Mouse (Mus musculus): ENCODE measurements around the gene Acan. TPM values are rescaled to one million over a fixed set of nuclear protein-coding genes. Genes with fewer than 3 reads are reported as not detected.

The Acan gene
- polyA plus RNA-seq, 1 experiment from 2014 or later, result 0.04 TPM

GRCm38 (mm10) chr7:79058546-79058945 lies 5.3 kb downstream of the Acan start:
- no peak overlapping the region for H3K9ac ChIP-seq (ENCODE audit: low read length)
- 20% methylated on average over 2 of the region's 2 CpGs for WGBS
- ATAC-seq, result no peak

GRCm38 (mm10) chr7:79067466-79067865 lies 14.2 kb downstream of the Acan start:
- Histone ChIP-seq H3K9me3 (replicated peaks; ENCODE audit: control insufficient read depth, low read length) (no peaks in the 10 kb centered on the region), H3K4me1 (ENCODE audit: control insufficient read depth, insufficient read depth, low read length) (no peaks in the 10 kb centered on the region), H3K36me3 (ENCODE audit: control insufficient read depth, insufficient read depth, low read length) (no peaks in the 10 kb centered on the region), H3K4me2 (ENCODE audit: low read length) (no peak overlapping the region), H3K4me3 (ENCODE audit: low read depth, low read length) (no peak overlapping the region), H3K27me3 (replicated peaks; ENCODE audit: control insufficient read depth, insufficient read depth, low read length) (no peaks in the 10 kb centered on the region), H3K9ac (ENCODE audit: low read length) (no peak overlapping the region), H3K27ac (ENCODE audit: low read depth, low read length) (no peak overlapping the region)
- no peak for DNase-seq (ENCODE audit: low spot score)
- ATAC-seq, result no peak
- WGBS, result 72% methylated on average over 7 of the region's 7 CpGs

More at GRCm38 (mm10) chr7:79058546-79058945, 5.3 kb downstream of the Acan start:
- Histone ChIP-seq H3K27ac (ENCODE audit: low read depth, low read length) (no peak overlapping the region), H3K36me3 (ENCODE audit: control insufficient read depth, insufficient read depth, low read length) (no peaks in the 10 kb centered on the region), H3K4me3 (ENCODE audit: low read depth, low read length) (no peak overlapping the region), H3K27me3 (replicated peaks; ENCODE audit: control insufficient read depth, insufficient read depth, low read length) (peaks cover 19% of the 10 kb centered on the region), H3K9me3 (replicated peaks; ENCODE audit: control insufficient read depth, low read length) (no peaks in the 10 kb centered on the region), H3K4me1 (ENCODE audit: control insufficient read depth, insufficient read depth, low read length) (peaks cover 3% of the 10 kb centered on the region; the same call in 1 of the 2 replicates), H3K4me2 (ENCODE audit: low read length) (no peak overlapping the region)
- DNase-seq (ENCODE audit: low spot score), result no peak

- 57% methylated on average over 4 of the region's 4 CpGs for WGBS
These were observed 14.9 kb downstream of the Acan start for GRCm38 (mm10) chr7:79068231-79068630.

GRCm38 (mm10) chr7:79079212-79079611 lies 25.9 kb downstream of the Acan start:
- H3K4me1 ChIP-seq (ENCODE audit: control insufficient read depth, insufficient read depth, low read length), result no peaks in the 10 kb centered on the region
- no peak overlapping the region for H3K4me3 ChIP-seq (ENCODE audit: low read depth, low read length)
- DNase-seq (ENCODE audit: low spot score) (peak; percentile 39), ATAC-seq (no peak)
- WGBS, result 55% methylated on average over 3 of the region's 3 CpGs
- H3K27ac ChIP-seq (ENCODE audit: low read depth, low read length), result no peak overlapping the region
- H3K36me3 ChIP-seq (ENCODE audit: control insufficient read depth, insufficient read depth, low read length), result no peaks in the 10 kb centered on the region
- H3K9me3 ChIP-seq (replicated peaks; ENCODE audit: control insufficient read depth, low read length), result no peaks in the 10 kb centered on the region
- H3K4me2 ChIP-seq (ENCODE audit: low read length), result no peak overlapping the region
- H3K27me3 ChIP-seq (replicated peaks; ENCODE audit: control insufficient read depth, insufficient read depth, low read length), result no peaks in the 10 kb centered on the region
- no peak overlapping the region for H3K9ac ChIP-seq (ENCODE audit: low read length)

More at GRCm38 (mm10) chr7:79068231-79068630, 14.9 kb downstream of the Acan start:
- Histone ChIP-seq H3K36me3 (ENCODE audit: control insufficient read depth, insufficient read depth, low read length) (no peaks in the 10 kb centered on the region), H3K9ac (ENCODE audit: low read length) (no peak overlapping the region), H3K4me1 (ENCODE audit: control insufficient read depth, insufficient read depth, low read length) (no peaks in the 10 kb centered on the region), H3K27me3 (replicated peaks; ENCODE audit: control insufficient read depth, insufficient read depth, low read length) (no peaks in the 10 kb centered on the region), H3K27ac (ENCODE audit: low read depth, low read length) (no peak overlapping the region), H3K4me3 (ENCODE audit: low read depth, low read length) (no peak overlapping the region), H3K9me3 (replicated peaks; ENCODE audit: control insufficient read depth, low read length) (no peaks in the 10 kb centered on the region), H3K4me2 (ENCODE audit: low read length) (no peak overlapping the region)
- ATAC-seq, result no peak
- DNase-seq (ENCODE audit: low spot score), result no peak

- Histone ChIP-seq H3K4me1 (ENCODE audit: control insufficient read depth, insufficient read depth, low read length) (no peaks in the 10 kb centered on the region), H3K27ac (ENCODE audit: low read depth, low read length) (no peak overlapping the region), H3K9ac (ENCODE audit: low read length) (no peak overlapping the region; the same call in 1 of the 2 replicates), H3K4me3 (ENCODE audit: low read depth, low read length) (no peak overlapping the region), H3K9me3 (replicated peaks; ENCODE audit: control insufficient read depth, low read length) (no peaks in the 10 kb centered on the region), H3K36me3 (ENCODE audit: control insufficient read depth, insufficient read depth, low read length) (no peaks in the 10 kb centered on the region), H3K27me3 (replicated peaks; ENCODE audit: control insufficient read depth, insufficient read depth, low read length) (no peaks in the 10 kb centered on the region), H3K4me2 (ENCODE audit: low read length) (no peak overlapping the region)
- peak; percentile 75 for ATAC-seq
- peak; percentile 81 for DNase-seq (ENCODE audit: low spot score)
- 17% methylated on average over 7 of the region's 7 CpGs for WGBS
These were observed 27.5 kb downstream of the Acan start for GRCm38 (mm10) chr7:79080572-79081399.

- Histone ChIP-seq H3K36me3 (ENCODE audit: control insufficient read depth, insufficient read depth, low read length) (no peaks in the 10 kb centered on the region), H3K9ac (ENCODE audit: low read length) (no peak overlapping the region), H3K9me3 (replicated peaks; ENCODE audit: control insufficient read depth, low read length) (no peaks in the 10 kb centered on the region), H3K4me2 (ENCODE audit: low read length) (no peak overlapping the region), H3K4me1 (ENCODE audit: control insufficient read depth, insufficient read depth, low read length) (no peaks in the 10 kb centered on the region), H3K27me3 (replicated peaks; ENCODE audit: control insufficient read depth, insufficient read depth, low read length) (no peaks in the 10 kb centered on the region), H3K27ac (ENCODE audit: low read depth, low read length) (no peak overlapping the region), H3K4me3 (ENCODE audit: low read depth, low read length) (no peak overlapping the region)
- no peak for ATAC-seq
- whole genome bisulfite sequencing, result 79% methylated on average over 4 of the region's 4 CpGs
- no peak for DNase-seq (ENCODE audit: low spot score)
These were observed 35.8 kb downstream of the Acan start for GRCm38 (mm10) chr7:79089111-79089510.

GRCm38 (mm10) chr7:79096492-79096891 lies 43.2 kb downstream of the Acan start:
- DNase-seq (ENCODE audit: low spot score) (no peak), ATAC-seq (no peak)
- Histone ChIP-seq H3K4me3 (ENCODE audit: low read depth, low read length) (no peak overlapping the region), H3K27ac (ENCODE audit: low read depth, low read length) (no peak overlapping the region), H3K4me1 (ENCODE audit: control insufficient read depth, insufficient read depth, low read length) (no peaks in the 10 kb centered on the region), H3K9ac (ENCODE audit: low read length) (no peak overlapping the region), H3K4me2 (ENCODE audit: low read length) (no peak overlapping the region), H3K36me3 (ENCODE audit: control insufficient read depth, insufficient read depth, low read length) (no peaks in the 10 kb centered on the region), H3K9me3 (replicated peaks; ENCODE audit: control insufficient read depth, low read length) (no peaks in the 10 kb centered on the region), H3K27me3 (replicated peaks; ENCODE audit: control insufficient read depth, insufficient read depth, low read length) (no peaks in the 10 kb centered on the region)
- 76% methylated on average over 5 of the region's 5 CpGs for WGBS

- no peak overlapping the region for H3K27ac ChIP-seq (ENCODE audit: low read depth, low read length)
- H3K9ac ChIP-seq (ENCODE audit: low read length), result no peak overlapping the region
- DNase-seq (ENCODE audit: low spot score) (no peak), ATAC-seq (peak; percentile 20; the same call in 1 of the 2 replicates)
- H3K4me3 ChIP-seq (ENCODE audit: low read depth, low read length), result no peak overlapping the region
- no peaks in the 10 kb centered on the region for H3K4me1 ChIP-seq (ENCODE audit: control insufficient read depth, insufficient read depth, low read length)
- H3K27me3 ChIP-seq (replicated peaks; ENCODE audit: control insufficient read depth, insufficient read depth, low read length), result no peaks in the 10 kb centered on the region
- WGBS, result 36% methylated on average over 4 of the region's 4 CpGs
- no peak overlapping the region for H3K4me2 ChIP-seq (ENCODE audit: low read length)
- H3K36me3 ChIP-seq (ENCODE audit: control insufficient read depth, insufficient read depth, low read length), result no peaks in the 10 kb centered on the region
- no peaks in the 10 kb centered on the region for H3K9me3 ChIP-seq (replicated peaks; ENCODE audit: control insufficient read depth, low read length)
These were observed 60.6 kb downstream of the Acan start for GRCm38 (mm10) chr7:79113848-79114247.

GRCm38 (mm10) chr7:79123465-79123864 lies 70.2 kb downstream of the Acan start:
- ATAC-seq (peak; percentile 86), DNase-seq (ENCODE audit: low spot score) (peak; percentile 68)
- H3K4me1 ChIP-seq (ENCODE audit: control insufficient read depth, insufficient read depth, low read length), result no peaks in the 10 kb centered on the region
- H3K27ac ChIP-seq (ENCODE audit: low read depth, low read length), result no peak overlapping the region
- H3K9me3 ChIP-seq (replicated peaks; ENCODE audit: control insufficient read depth, low read length), result no peaks in the 10 kb centered on the region
- no peak overlapping the region for H3K4me3 ChIP-seq (ENCODE audit: low read depth, low read length)
- 61% methylated on average over 5 of the region's 5 CpGs for WGBS
- no peak overlapping the region for H3K4me2 ChIP-seq (ENCODE audit: low read length)
- no peak overlapping the region for H3K9ac ChIP-seq (ENCODE audit: low read length)
- H3K27me3 ChIP-seq (replicated peaks; ENCODE audit: control insufficient read depth, insufficient read depth, low read length), result no peaks in the 10 kb centered on the region
- H3K36me3 ChIP-seq (ENCODE audit: control insufficient read depth, insufficient read depth, low read length), result no peaks in the 10 kb centered on the region
